Mouse (Mus musculus): ENCODE data around the gene Rps6kl1. TPM values are rescaled to one million over a fixed set of nuclear protein-coding genes. Genes with fewer than 3 reads are reported as not detected.
A peak's percentile ranks its signal among the peaks of the same experiment; 100 is the strongest.
"Not testable (repeated sequence)": the region's sequence is repeated elsewhere in the genome, so short reads cannot be mapped to it uniquely, and the experiment has no call there.

Gene Rps6kl1
- total RNA-seq, 2 experiments from 2014 or later = 41.5 to 48.4 TPM

DNA sequence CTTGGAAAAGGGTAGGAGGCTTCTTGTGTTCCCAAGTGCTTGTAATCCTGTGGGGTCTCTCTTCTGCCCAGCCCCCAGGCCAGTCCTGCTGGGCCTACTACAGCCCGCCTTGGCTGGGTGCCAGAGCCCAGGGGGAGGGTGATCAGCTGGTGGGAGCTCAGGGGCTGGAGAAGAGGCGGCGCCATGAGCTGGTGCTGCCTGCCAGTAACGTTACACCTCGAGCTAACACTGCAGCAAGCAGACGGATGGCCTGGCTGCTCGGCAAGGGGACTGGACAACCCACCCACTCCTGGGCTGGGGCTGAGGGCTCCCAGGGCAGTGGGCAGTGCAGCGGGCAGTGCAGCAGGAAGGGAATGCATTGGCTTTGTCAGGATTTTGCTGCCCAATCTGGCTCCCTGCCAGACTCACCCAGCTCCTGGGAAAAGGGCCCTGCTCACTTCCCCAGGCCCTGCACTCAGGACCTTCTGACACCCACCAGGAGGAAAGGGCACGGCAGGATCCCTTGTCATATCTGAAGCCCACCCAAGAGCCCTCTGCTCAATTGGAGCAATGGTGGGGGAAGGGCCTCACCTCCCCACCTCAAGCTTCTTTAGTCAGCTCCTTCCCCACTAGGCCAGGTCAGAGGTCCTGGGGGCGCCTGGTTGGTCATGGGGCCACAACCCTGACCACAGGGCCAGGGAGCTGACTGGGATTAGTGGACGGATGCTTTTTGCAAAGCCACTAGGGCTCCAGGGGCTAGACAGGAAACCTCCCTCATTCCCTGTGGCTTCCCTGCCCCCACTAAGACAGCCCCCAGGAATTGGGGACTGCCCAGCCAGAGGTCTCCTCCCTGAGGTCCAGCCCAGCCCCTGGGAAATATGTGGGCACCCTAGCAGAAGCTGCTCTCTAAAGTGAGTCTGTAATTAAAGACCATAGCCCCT, 25.1 kb upstream of the Rps6kl1 start:
- DNase-seq (ENCODE audit: low spot score in 2 of 2) = peak; percentile 56 to 72

DNA sequence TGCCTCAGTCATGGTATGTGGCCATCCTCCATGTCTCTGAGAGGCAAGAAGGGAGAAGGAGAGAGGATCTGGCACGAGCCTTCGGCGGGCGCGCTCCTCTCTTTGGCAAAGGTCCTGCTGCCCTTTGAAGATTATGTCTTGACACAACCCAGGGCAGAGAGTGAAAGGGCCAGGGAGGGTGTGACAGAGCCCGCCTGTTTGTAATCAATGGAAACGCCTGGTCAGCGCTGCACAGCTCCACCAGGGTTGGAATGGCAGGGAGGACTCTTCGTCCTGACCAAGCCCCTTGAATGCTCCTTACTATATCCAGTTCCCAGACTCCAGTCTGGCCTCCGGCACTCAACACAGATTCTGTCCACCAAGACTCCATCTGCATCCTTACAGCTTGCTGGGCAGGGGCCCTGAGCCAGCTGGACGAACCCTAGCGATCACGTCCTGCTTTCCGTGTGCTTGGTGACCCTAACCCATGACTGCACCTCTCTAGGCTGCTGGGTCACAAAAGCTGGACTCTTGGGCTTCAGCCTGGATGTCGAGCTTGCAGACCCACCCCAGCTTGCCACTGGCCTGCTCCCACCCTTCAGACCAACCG, 24.1 kb upstream of the Rps6kl1 start:
- DNase-seq (ENCODE audit: low spot score in 2 of 2) = no peak

DNA sequence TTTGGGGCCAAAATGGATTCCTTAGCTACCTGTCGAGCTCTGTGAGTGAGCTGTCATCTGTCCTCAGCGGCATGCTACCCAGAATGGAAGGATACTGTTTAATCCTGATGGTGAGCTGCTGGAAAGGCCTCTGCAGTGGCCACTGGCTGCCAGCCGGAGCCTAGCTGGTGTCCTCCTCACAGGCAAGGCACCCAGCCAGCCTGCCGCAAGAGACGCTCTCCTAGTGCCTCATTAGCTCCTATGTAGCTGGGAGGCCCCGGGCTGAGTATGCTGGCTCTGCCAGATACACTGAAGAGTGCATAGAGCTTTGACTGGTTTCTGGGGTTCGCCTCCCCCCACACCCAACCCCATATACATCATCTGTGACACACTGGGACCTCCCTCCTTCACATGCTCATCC, 23.0 kb upstream of the Rps6kl1 start:
- no peak for DNase-seq (ENCODE audit: low spot score in 2 of 2)

DNA sequence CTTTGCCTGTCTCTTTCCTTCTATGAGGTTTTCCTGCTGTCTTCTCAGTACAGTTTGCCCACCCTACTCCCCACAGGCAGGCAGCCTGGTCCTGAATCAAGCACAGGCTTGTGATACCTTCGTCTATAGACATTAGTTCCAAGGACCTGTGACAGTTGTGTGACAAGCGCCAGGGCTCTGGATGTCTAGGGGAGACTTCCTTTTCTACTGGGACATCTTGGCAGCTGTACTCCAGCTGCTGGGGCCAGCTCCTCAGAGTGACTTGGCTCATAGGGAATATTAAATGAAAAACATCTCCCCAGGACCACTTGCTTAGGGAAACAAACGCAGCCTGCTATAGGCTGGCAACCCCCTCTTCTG, 19.9 kb upstream of the Rps6kl1 start:
- no peak for DNase-seq (ENCODE audit: low spot score in 2 of 2)

DNA sequence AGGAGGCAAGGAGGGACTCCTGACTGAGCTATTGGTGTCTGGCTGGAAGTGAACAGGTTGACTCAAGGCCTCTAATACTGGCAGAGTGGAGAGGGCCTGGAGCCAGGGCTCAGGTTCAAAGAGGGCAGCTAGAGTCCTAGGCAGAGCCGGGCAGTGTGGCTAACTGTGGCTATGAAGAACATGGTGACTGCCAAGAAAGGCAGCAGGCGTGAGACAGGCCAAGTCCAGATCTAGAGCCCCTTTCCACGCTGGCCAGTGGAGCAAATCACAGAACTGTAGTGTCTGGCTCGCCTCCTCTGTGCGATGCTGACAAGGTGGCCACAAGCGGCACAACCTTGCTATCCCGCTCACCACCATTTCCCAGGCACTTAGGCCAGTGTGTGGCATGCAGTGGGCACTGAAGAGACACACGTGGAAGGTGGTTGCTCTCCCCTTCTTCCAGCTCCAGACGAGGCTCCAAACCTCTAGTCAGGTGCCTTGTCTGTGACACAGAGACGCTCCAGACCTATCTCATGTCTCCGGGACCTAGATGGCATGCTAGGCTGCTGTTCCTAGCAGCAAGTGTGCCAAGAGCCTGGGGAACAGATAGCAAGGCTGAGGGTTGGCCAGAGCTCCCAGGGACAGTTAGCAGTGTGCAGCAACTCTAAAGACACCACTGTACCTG, 19.4 kb upstream of the Rps6kl1 start:
- DNase-seq (ENCODE audit: low spot score in 2 of 2) = peak in 1 of 2 experiments; percentile 57

DNA sequence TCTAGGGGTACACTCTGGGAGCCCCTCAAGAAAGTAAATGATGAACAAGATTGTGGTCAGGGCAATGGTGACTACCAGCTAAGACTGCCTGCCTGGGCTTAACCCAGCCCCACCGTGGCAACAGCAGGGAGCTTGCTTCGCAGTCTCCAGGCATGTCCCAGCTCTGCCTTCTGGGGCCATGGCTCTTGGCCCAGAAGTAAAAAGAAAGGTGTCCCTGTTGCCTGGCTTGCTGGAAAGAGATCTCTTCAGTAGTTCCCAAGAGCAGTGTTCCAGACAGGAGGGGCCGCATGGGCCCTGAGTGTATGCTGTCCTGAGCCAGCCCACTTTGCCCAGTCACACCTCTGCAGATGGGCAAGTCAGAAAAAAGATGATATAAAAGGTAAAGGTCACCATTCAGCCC, 18.8 kb upstream of the Rps6kl1 start:
- DNase-seq (ENCODE audit: low spot score in 2 of 2) = no peak

DNA sequence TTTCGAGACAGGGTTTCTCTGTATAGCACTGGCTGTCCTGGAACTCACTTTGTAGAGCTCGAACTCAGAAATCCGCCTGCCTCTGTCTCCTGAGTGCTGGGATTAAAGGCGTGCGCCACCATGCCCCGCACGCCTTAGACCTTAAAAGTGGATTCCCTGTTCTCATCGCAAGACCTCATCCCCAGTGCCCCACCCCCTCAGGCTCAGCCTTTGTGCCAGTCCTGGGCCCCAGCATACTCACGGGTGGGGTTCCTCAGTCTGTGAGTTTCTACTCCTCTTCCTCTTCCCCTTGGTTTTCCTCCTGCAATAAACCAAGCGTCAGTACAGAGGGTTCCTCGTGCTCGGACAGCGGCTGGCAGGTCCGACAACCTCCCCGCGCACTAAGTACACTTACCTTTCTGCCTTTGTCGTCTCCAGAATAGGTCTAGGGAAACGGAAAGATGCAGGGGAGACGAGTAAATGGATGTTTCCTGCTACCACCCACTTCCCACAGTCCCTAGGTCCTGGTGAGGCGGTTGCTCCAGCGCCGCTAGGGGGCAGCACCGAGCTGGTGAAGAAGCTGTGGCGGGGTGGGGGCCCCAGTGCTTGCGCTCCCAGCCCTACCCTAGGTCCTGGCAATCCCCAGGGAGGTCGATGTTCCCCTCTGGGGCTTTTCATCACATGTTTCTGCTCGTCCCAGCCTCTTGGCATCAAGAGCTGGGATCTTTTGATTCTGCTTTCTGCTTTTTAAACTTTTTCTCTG, 18.2 kb upstream of the Rps6kl1 start:
- DNase-seq (ENCODE audit: low spot score in 2 of 2) = peak; percentile 92 to 94

DNA sequence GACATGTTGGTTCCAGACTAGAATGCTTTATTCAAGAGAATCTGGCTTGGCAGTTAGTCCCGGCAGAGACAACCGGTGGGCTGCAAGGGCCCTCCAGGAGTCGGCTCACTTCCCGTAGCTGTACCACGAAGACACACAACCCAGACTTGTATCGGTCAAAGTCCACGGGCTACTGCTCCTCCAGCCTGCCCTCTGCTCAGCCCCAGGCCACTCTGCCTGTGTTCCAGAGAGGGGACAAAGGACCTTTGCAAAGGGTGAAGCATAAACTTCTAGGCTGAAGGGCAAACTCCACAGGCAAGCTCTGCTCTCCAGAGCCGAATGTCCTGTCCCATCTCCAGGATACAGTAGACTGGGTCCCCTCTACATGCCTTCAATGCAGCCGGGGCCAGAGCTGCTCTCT, 15.6 kb upstream of the Rps6kl1 start:
- no peak for DNase-seq (ENCODE audit: low spot score in 2 of 2)

DNA sequence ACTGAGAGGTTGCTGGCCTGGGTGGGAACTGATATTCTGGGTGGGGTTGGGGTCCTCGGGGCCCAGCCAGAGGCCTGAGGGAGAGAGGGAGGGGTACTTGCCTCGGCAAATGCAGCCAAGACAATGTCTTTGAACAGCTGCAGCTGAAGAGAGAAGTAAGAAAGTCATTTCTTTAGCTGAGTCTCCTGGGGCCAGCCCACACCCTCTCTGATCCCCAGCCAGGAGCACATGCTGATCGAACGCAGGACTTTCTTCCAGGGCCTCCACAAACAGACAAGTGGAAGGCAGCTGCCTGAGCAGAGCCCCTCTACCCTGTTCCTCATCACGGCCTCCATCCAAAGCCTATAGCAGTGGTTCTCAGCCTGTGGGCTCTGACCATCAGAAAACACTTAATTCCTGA, 13.9 kb upstream of the Rps6kl1 start:
- DNase-seq (ENCODE audit: low spot score in 2 of 2) = no peak

DNA sequence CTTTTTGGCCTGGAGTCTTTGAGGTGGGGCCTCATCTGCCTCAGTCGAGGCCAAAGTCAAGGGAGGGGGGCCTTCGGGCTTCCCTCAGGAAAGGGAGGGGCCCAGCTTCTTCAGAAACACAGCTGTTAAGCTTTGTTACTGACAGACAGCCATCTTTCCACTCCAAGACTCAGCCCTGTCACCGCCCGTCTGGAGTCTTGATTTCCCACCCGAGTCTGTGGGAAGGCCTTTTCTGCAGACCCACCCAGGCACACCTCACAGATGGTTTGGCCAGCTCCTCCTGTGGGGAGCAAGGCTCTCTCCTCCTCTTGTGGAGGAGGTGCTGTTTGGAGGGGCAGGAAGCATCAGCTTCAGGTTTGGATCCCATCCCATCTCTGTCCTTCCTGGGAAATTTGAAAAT, 8.5 kb upstream of the Rps6kl1 start:
- DNase-seq (ENCODE audit: low spot score in 2 of 2) = no peak

DNA sequence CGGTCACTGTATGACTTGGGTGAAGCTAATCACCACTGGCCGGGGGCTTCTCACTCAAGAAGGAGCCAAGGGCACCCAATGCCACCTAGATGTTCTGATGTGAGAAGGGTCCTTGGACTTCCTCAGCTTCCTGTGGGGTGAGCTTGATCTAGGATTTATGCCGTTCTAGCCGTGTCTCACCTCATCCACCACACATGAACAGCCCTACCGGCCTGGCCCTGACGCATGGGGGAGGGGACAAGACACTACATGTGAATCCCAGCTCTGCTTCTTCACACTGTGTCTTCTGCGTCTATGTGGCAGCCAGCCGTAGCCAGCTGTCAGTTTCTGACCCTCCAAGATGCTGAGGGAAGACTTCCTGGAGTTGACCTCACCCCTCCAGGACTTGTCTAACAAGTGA, 7.7 kb upstream of the Rps6kl1 start:
- no peak for DNase-seq (ENCODE audit: low spot score in 2 of 2)

DNA sequence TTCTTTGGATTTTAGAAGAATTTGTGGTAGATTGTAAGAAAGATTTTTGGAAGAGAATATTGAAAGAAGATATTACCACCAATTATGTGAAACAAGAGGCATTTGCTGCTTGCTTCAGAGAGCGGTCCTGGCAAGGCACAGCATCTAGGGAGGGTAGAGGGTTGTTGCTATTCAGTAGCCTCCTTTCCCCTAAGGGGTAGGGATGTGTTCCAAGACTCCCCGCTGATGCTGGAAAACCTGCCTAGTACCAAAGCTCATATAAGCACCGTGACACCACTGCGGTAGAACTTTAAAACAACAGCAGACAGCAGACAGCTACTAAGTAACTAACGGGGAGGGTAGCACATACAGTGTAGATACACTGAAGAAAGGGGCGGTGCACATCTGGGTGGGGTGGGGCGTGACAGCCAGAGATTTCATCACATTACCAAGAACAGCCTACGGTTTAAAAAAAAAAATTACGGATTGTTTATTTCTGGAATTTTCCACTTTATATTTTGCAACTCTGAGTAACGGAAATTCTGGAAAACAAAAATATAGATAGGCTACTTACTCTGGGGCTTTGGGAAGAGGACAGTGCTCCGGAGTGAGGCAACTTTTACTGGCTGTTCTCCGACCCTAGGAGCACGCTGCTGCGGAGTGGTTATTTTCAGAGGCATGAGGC, 6.9 kb upstream of the Rps6kl1 start:
- no peak for DNase-seq (ENCODE audit: low spot score in 2 of 2)

DNA sequence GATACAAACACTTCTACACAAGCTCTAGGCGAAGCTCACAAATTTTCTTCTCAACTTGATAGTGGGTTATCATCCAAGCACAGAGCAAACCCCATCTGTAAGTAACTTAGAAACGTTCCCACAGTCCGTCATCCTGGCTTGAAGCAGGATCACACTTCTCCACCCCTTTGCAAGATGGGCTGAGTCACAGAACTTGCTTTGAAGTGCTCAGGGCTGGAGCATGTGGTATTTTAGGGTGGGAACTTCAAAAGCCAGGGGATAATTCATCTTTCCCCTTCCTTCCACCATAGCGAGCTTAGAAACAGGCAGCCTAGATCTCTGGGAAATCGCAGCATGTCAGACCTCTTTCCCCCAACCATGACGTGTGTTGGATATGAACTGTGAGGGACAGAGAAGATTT, 5.3 kb upstream of the Rps6kl1 start:
- DNase-seq (ENCODE audit: low spot score in 2 of 2) = no peak

DNA sequence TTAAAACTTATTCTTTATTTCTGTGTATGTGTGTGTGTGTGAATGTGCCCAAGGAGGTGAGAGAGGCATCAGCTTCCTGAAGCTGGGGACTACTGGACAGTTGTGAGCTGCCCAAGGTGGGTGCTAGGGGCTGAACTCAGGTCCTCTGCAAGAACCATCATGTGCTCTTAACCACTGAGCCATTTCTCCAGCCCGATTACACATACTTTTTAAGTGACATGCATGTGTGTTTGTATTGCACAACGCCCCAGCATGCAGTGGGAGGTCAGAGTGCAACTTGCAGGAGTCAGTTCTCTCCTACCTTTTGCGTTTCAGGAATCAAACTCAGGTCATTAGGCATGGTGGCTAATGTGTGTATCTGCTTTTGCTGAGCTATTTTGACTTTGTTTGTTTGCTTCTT, 1.9 kb upstream of the Rps6kl1 start:
- DNase-seq (ENCODE audit: low spot score in 2 of 2) = no peak

DNA sequence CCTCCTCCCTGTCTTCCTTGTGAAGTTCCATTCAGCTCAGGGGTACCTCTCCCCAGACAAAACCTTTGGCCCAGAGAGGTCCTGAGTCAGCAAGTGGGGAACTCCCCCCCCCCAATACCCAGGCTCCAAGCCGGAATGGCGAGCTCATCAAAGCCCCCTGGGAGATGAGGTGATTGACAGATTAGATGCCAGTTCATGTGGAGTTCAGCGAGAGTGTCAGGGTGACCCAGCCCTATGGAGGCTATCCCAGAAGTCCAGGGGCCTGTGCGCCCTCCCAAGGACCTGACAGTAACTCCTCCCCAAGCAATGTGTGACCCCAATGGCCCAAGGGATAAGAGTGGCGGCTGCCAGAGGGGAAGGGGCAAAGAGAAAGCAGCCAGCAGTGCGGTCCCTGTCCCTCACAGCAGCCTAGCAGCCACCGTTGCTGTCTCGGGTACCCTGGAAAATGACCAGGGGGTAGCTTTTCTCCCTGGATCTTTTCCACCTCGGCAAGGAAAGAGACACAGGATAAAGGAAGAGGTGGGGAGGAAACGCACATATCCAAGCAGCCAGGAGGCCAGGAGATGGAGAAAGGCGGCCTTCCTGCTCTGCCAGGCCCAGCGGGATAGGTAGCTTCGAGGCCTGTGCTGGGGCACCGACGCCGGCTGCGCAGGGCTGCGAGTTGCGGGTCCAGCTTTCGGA, 603 bp downstream of the Rps6kl1 start:
- DNase-seq (ENCODE audit: low spot score in 2 of 2) = no peak

DNA sequence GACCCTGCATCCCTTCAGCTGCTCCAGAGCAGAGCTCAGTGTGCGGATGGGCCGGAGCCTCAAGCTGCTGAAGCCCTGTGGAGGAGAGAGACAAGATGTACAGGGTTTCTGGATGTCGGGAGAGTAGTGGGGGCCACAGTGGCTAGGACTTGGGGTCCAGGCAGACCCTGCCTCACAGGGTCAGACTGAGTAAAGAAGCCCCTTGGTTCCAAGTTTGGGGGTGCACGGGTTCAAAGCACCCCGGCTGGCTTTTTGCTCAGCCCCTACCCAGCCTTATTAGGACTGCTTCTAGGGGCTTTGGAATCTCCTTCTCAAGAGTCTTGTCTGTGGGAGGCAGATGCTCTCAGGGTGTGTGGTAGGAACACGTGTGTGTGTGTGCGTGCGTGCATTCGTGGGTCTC, 4.2 kb downstream of the Rps6kl1 start:
- no peak for DNase-seq (ENCODE audit: low spot score in 2 of 2)

DNA sequence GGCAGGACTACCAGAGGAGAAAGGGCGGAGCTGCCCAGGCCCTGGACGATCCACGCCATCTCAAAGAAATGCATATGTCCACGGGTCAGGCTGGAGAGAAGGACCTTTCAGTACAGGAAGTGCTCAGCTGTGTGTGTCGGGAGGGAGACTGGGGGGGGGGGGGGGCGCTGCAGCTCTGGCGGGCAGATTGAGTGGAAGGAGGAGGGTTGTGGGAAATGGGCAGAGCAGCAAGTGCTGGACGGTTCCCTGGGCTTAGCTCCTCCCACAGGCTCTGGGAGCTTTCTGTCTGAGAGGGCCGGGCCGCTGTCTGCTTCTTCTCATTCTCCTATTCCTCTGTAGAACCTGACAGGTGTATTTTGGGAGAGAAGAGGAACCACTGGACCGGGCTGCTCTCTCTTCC, 4.7 kb downstream of the Rps6kl1 start:
- no peak for DNase-seq (ENCODE audit: low spot score in 2 of 2)

DNA sequence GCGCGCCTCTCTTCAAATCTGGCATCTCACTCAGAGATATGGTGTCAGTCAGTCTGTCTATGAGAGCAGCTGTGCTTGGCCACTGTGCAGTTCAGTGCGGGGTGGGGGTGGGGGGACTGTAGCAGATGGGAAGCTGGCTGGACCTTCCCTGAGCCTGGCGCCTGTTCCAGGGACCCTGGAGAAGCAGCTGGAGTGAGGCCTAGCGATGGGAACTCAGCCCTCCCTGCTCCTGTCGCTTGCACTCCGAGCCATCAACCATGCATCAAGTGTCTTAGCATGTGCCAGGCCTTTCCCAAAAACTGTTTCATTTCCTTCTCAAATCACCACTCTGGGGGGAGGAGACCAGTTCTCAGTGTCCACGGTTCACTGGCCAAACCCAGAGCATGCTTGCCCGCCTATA, 5.4 kb downstream of the Rps6kl1 start:
- no peak for DNase-seq (ENCODE audit: low spot score in 2 of 2)

DNA sequence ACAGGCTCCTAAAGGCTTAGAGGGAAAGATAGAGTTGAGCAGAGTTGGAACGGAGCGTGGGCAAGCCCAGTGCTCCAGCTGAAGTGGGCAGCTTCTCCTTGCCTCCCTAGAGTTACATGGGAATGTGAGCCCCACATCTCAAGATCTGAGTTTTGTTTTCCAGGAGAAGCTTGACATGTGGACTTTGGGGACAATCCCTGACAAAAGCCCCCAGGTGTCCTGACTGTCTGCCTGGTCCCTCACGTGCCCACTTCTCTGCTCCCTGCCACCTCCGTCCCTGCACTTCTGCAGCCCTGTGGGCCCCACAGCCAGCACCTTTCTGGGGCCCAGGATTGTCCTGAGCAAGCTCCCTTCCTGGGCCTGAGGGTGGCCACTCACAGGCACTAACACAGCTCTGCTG, 6.2 kb downstream of the Rps6kl1 start:
- no peak for DNase-seq (ENCODE audit: low spot score in 2 of 2)

DNA sequence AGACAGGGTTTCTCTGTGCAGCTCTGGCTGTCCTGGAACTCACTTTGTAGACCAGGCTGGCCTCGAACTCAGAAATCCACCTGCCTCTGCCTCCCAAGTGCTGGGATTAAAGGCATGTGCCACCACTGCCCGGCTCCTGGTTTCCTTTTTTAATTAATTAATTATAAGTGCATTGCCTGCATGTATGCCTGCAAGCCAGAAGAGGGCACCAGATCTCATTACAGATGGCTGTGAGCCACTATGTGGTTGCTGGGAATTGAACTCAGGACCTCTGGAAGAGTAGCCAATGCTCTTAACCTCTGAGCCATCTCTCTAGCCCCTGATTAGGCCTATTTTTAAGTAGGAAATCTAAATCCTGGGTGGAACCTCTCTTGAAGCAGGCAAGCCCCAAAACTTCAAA, 6.8 kb downstream of the Rps6kl1 start:
- not testable (repeated sequence) for DNase-seq (ENCODE audit: low spot score in 2 of 2)

DNA sequence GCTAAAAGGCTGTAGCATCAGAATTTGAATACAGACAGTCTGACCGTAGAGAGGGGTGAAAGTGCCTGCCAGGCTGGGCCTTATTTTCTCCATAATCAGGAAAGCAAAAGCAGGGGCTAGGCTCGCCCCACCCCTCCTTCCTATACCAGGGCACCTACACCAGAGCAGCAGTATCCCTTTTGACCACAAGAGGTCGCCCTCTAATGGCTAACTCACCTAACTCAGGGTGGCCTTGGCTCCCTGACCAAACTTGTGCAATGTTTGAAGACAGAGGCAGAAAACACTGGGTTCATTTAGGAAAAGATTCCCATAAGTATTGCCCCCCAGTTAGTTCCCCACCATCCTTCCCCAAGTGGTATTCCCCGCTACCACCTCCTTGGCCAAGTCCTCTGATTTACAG, 8.3 kb downstream of the Rps6kl1 start:
- DNase-seq (ENCODE audit: low spot score in 2 of 2) = peak; percentile 87 to 88
